Mouse (Mus musculus) olfactory bulb, adult 2 months (tissue): ENCODE results near the gene Lsm2.

Experiments used
- CTCF ChIP-seq: fragments of 200-500 bp; IDR thresholded peaks from 2 replicates; pipeline ENCODE4 v1.5.1; 2012; ENCODE audit warnings: low read depth, mild to moderate bottlenecking, low read length, moderate library complexity; ENCODE audit not compliant: insufficient read depth
- POLR2A ChIP-seq: fragments of 200-500 bp; IDR thresholded peaks from 2 replicates; pipeline ENCODE4 v1.6.1; 2012; ENCODE audit warnings: mild to moderate bottlenecking, low read depth, low read length, moderate library complexity; ENCODE audit not compliant: insufficient read depth

GRCm38 (mm10) chr17:34975581-34976492 is 5.8 kb upstream of the Lsm2 start:
- TF ChIP-seq POLR2A (no peak), CTCF (no peak)
